Mouse (Mus musculus) cerebellum, postnatal 25 days (tissue): ENCODE measurements around the gene Medag.

Experiments used
- DNase-seq, 2 experiments: peaks; one replicate each; pipeline ENCODE4 v3.0.0; 2021; ENCODE audit warnings: mixed read lengths in 2 of 2

The Medag gene

DNA sequence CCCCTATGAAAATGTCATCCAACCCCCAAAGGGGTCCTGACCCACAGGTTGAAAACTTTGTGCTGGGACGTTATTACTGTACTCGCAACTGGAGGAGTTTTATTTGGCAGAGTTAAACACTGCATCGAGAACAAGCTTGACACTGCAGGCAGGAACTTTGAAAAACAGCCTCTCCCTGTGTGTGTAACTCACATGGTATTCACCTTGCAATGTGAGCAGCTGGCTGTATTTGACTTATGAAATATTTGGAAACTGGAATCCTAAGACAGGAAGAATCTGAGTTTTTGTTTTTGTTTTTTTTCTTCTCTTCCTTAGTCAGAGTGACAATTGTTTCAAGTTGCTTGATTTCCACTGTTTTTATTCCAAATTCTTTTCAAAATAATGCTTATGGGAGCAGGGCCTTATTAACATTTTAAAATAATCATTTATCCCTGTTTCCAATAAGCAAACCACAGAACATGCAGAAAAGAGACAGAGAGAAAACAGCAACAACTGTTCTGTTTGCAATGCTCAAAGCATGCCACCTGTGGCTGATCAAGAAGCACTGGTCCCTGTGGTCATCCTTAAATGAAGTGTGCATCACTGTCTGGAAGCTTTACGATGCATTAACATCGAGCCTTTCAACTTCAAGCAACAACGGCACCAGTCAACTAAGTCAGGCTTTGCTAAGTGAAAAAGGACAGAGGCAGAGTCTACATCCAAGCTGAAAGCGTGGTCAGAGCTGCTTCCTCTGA is 26.2 kb upstream of the Medag start:
- no peak for DNase-seq

DNA sequence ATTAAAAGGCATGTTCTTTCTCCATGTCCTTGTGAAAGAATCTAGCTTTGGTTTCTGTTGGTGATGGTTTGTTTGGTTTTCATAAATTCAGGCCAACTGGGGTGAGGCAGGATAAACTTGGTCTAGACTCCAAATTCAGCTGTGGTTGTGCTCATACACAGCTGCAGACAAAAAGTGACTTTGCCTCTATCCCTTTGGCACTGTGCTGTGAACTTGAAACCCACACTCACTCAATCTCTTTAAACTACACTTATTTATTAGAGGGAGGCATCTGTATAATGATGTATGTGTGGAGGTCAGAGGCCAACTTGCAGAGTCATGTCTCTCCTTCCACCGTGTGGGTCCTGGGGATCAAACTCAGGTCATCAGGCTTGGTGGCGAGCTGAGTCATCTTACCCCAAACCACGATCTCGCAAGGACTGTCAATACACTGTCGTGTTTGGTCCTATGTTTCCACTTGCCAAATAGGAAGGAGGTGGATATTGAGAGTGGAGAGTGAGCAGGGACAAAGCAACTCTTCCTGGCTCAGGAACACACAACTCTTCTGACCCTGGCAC is 25.2 kb upstream of the Medag start:
- no peak for DNase-seq

DNA sequence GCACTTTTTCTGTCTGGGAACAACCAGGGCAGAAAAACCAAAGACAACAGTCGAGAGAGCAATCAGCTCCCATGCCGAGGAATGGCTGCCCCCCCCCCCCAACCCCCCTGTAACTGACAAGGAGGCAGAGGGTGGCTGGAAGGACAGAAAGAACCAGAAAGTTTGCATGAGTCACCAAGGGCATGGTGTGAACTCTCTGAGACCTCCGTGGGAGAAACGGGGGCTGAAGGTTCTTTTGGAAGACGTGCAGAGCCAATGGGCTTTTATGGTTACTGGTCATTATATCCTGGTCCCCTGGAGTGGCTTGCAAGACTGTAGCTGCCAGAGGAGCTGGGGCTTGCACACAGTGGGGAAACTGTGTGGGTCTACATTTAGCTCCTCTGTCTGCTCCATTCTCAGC is 22.6 kb upstream of the Medag start:
- no peak for DNase-seq

DNA sequence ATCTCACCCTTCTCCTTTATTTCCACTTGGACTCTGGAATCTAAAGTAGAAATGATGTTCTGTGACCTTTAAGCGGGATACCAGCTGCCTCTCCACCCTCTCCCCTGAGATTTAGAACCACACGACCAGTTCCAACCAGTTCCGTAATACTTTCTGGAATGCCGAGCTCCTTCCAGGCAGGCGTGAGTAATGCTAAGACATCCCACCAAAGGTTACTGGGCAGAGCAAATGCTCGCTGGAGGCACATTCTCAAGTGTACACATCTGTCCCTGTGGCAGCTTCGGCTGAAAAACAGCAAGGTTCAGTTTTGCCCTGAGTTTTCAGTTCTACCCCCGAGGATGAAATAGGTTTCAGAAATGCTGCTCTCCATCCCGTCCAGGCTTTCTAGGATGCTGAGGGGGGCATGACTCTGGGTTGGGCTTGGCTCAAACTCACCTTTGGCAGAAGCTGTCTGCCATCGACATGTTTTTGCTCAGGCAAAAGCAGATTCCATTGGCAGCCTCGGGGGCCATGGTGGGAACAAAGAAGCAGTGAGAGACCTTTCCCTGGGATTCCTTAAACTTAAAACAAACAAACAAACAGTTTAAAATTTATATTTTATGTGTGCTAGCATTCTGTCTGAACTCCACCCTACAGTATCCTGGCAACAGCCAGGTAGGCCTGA is 21.9 kb upstream of the Medag start:
- no peak for DNase-seq

DNA sequence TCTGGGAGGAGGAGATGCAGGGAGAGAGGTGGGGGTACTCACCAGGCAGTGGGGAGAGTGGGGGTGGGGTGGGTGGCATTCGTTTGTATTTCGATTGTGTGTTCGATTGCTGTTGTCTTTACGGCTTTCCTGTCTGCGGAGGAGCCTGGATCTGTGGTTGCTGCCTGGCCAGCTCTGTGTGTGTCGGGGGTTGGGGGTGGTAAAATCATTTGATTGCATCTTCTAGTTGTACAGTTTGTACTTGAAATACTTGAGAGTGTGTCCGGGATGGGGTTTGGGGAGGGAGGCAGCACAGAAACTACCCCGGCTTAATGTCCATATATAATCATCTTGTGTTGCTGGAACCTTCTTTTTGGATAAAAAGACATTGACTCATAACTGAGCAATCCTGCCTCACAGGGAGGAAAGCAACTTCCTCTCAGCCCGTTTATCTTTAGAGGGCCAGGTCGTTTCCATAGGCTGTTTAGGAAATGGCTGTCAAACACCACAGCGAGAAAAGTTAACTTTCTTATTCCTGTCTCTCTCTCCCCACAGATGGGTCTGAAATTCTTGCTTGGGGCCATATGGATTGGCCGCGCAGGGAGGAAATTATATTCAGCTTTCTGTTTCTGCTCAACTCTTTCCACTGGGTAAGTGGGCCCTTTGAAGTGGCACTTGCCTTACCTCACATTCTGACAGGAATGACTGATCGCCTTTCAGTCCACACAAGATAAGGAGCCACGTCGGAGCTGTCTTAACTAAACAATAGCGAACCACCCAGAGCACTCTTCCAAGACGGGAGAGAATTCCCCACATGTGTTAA is 19.8 kb upstream of the Medag start:
- DNase-seq, result no peak

DNA sequence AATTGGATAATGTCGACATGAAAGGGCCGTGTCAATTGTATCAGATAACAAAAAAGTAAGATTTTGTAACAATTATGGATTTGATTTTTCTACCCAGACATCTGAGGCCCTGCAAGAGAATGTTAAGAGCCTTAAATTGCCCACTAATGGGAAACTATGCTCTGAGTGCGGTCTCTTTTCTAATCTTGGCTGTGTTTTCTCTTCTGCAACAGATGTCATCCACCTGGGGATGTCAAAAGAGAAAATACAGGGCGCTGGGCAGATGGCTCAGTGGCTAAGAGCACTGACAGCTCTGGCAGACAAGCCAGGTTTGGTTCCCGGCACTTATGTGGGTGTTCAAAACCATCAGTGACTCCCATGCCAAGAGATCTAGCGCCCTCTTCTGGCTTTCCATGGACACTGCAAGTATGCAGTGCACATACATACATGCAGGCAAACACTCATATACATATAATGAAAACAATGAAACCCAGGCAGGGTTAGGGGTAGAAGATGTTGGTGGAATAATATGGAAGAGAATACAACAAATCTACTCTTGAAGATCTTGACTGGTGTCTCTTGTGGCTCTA is 19.0 kb upstream of the Medag start:
- no peak for DNase-seq

DNA sequence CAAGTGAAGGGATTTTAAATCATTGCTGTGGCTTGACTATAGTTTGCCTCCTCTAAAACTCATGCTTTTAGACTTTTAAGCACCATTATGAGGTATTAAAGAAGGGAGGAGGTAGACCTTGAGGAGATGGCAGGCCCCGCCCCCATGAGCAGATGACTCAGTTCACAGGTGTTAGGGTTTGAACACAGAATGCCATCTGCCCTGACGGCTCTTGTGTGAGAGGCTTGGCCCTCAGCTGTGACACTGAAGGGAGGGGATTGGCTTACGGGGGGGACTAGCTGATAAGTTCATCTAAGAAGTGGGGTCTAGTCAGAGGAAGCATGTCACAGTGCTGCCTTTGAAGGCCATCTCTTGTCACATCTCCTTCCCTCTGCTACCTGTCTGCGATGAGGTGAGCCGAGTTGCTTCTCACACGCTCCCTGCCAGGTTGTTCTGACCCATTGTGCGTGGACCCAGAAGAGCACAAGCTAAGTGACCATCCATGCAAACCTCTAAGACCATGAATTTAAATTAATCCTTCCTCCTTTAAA is 10.0 kb upstream of the Medag start:
- DNase-seq, result no peak

DNA sequence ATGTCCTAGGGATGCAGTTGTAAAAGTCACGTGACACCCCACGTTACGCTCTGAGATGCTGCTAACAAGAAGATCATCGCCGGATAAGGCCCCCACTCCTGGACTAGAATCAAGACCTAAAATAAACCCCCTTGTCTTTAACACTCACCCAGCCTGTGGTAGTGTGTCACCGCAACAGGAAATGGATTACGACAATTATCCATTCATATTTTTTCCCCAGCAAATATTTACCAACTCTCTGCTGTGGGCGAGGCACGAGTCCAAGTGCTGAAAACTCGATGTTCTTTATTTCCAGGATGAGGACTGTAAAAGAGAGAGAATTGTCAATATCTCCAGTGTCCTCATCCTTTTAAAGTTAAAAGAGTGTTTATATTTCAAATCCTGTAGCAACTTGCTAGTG is 9.5 kb upstream of the Medag start:
- no peak for DNase-seq

DNA sequence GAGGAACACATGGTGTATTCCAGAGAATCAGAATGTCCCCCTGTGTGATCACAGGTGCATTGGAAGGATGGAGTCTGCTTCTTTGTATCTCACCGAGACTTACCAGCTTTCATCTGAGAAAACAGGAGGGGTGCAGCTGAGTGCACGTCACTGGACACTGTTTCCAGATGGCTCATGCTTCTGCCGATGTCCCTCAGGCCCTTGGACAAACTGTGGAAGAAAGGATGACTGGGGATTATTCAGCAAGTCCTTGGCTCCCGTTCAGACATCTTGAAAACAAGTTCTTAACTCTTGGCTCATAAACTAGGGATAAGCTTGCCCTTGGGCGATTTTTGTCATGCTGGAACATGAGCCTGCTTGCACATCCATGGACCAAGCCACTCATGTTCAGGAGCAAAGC is 8.2 kb upstream of the Medag start:
- no peak for DNase-seq

DNA sequence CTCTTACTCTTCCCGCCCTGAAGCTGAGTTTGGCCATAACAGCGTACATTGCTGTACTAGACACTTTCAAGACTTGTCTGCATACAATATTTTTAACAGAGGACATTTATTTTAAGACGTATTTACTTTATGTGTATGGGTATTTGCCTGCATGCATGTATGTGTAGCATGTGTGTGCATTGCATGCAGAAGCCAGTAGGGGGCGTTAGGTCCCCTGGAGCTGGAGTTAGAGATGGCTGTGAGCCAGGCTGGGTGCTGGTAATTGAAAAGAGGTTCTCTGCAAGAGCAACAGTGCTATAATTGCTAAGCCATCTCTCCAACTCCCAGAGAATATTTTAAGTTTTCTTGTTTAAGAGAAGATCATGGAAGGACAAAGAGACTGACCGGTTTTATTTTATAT is 6.8 kb upstream of the Medag start:
- DNase-seq, result no peak

DNA sequence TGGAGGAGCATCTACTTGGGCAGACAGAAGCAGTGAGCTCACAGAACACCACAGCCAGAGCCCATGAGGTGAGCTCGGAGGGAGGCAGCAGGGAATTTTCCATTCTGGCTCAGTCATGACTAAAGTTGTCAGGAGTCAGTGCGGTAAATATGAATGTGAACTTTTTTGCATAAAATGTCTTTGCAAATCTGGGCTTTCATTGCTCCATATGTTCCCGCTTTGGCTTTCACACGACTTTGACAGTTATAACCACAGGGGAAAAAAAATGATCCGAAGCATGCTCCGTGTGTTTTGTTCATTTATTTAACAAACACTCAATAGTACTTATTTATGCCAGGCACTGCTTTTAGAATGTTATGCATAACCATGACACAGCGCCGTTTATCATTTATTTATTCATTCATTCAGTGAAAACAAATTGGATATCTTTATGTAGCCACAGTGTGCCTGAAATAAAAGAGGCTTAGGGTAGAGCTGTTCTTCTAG is 4.7 kb upstream of the Medag start:
- DNase-seq, result no peak

DNA sequence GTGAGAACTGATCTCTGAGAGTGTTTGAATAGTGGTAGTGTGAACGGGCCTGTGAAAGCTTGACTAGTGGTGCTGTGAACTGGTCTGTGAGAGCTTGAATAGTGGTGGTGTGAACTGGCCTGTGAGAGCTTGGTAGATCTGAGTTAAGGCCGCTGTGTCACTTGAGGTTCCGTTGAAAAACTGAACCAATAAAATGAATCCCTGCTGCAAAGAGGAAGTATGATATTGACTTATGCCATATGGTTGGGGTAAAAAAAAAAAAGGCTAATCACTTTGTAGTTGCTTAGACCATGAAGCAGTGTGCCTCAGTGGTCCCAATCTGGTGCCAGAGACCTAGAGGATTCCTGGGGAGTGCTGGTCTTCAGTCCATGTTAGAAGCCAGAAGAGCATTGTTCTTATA is 2.0 kb upstream of the Medag start:
- DNase-seq, result no peak

DNA sequence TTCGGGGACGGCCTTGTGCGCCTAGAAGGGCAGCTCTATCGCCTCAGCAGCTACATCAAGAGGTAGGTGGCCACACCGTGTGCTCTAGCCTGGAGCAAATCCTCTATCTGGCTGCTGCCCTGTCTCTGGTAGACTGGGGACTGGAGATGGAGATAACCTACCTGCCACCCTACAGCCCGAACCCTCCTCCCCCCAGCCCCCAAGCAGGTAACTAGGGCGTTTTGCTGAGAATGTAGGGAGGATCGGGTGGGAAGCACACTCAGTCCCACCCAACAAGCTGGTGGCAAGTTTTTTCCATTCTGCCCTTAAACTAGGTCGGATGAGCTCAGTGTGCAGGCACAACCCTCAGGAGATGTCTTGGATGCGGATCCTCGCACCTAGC is 636 bp downstream of the Medag start:
- DNase-seq, result no peak

DNA sequence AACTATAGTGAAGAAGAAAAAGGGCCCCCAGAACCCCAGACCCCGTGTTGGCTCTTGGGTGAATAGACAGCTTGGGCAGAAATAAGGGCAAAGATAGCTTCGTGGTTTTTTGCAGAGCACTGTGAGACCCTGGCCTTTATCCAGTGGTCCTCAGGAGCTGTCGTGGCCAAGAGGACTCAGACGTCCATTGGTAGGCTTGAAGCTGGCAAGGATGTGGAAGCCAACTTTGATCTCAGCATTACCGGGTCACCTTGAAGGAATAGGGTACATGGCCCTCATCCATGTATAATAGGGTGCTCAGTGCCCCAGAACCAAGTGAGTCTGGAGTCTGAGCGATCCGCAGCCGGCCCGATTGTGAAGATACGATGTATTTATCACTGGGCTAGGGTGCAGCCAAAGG is 1.1 kb downstream of the Medag start:
- DNase-seq, result no peak

DNA sequence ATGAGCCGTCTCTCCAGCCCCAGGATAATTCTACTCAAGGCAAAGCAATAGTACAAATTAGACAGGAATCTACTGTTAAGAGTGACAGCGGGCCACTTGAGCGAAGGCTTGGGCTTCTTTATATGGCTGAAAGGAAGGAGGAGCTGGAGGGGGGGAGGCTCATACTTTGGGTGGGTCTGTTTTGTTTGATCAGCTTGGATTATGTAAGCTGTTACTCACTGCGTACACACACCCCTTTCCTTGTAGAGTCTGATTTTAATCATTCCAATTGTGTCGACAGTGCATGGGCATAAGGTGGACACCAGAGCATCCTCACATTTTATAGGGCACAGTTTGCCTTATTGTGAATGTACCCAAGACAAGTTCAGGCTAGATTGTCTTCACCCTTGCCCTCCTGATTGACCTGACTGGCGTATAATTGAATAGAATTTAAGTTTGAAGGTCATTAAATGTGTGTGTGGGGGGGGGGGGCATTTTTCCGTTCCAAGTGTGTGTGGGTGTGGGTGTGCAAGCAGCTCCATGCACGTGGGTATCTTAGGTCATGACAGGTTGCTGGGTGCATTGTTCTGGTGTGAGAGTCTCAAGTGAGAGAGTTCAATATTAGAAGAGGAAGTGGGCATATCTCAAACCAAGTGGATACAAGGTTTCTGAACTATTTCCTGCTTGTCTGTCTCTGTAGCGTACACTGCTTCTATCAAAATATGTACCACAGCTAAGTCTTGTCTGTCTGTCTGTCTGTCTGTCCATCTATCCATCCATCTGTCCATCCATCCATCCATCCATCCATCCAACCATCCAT is 3.0 kb downstream of the Medag start:
- DNase-seq, result no peak

DNA sequence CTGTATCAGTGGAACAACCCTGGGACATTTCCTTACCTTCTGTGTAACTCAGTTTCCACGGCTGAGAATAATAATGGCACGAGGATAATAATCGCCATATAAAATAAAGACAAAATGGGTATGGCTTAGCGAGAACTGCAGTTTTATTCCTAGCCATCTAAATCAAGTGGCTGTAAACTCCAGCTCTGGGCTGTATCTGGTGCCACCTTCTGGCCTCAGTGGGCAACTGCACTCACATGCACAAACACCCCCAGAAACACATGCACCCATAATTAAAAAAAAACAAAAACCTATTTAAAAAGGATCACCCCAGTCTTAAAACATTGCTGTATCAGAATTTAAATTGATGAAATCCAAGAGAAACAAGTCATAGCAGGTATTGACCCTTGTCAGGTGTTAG is 5.8 kb downstream of the Medag start:
- DNase-seq, result no peak

DNA sequence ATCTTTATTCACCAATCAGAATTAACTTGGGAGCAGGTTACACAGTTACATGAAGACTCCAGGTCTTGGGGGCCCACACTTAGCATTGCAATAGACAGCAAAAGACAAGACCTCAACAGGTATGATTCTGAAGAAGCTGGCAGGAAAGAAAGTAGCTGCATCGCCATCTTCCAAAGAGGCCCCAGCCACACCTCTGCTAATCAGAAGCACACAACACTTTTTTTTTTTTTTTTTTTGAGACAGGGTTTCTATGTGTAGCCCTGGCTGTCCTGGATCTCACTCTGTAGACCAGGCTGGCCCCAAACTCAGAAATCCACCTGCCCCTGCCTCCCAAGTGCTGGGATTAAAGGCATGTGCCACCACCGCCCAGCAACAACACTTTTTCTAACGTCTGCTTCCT is 15.0 kb downstream of the Medag start:
- no peak for DNase-seq

DNA sequence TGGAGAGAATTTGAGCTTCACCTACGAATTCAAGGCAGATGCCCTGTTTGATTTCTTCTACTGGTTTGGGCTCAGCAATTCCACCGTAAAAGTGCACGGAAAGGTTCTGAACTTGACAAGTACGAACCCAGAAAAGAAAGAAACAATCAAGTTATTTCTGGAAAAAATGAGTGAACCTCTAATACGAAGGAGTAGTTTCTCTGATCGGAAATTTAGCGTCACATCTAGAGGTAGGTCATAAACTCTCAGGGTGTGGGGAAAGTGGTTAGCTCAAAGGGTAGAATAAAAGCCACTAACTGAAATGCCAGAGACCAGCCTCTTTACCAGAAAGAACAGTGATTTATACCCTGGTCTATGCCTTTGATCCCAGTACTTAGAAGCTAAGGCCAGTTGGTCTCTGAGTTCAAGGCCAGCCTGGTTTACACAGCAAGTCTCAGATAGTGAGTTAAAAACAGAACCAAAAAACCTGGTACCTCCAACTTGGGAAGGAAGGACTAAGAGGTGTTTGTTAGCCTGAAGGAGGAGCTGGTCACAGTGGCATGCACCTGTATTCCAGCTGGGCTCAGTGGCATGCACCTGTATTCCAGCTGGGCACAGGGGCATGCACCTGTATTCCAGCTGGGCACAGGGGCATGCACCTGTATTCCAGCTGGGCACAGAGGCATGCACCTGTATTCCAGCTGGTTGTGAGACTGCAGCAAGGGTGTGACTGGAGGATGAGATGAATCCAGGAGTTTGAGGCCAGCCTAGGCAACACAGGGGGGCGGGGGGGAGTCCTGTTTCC is 15.9 kb downstream of the Medag start:
- no peak for DNase-seq

DNA sequence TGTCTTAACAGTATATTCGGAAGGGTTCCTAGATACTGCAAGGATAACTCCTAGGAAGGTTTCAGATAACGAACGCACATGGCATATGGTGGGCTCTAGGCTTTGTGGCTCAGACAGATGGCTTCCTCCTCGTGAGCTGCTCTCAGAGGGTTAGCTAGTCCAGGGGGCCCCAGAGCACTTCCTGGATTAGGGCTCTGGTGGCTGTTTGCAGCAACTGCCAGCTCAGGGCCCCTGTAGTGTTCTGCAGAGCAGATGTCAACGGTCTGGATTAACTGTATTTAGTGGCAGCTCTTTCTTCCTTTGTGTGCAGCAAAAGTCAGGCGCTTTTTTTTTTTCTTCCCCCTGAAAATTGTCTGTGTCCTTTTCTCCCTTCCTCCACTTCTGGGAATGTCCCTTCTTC is 16.8 kb downstream of the Medag start:
- no peak for DNase-seq

DNA sequence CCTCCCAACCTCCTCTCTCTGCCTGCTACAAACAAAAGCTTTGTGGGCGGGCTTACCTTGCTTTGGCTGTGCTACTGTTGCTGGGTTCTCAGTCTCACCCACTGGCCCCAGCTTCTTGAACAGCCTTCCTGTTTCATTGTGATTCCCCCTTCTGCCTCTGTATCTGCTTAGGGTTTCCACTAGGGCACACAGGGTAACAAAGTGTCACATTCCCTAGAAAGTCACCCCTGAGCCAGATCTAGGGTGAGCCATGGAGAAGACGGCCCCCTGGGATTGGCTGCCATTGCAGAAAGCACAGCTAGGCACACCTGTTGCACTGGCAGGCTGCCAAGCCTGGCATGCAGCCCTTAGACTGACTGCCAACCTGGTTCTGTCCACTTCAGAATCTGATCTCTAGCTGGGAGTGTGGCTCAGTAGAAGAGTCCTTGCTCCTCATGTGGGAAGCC is 17.3 kb downstream of the Medag start:
- peak; percentile 92 to 94 for DNase-seq

DNA sequence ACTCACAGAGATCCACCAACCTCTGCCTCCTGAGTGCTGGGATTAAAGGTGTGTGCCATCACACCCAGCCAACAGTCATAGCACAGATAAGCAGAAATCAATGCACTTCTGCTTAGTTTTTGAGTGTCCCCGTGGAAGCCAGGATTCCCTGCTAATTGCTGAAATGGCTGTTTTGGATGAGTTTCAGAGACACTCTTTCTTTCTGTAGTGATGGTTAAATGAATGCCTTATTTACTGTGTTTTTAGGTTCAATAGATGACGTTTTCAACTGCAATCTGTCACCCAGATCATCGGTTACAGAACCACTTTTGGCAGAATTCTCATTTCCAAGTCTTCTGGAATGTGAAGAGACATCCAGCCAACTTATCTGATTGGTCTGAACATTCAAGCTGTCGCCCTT is 18.0 kb downstream of the Medag start:
- no peak for DNase-seq
